Mouse (Mus musculus): ENCODE measurements at regions not wholly inside any gene's neighbourhood (a gene's known extent, or its start where the extent isn't known, plus 50 kb on each side); places are given as distances from the start of the nearest gene placed in this dataset.

GRCm38 (mm10) chr3:35235066-35235465, 518.8 kb upstream of the Atp11b start:
- H3K9me3 ChIP-seq (ENCODE audit: low read length), result no peaks in the 10 kb centered on the region
- no peak for ATAC-seq (ENCODE audit: low FRiP score)
- H3K4me2 ChIP-seq (ENCODE audit: low read depth, low read length, poor library complexity, severe bottlenecking), result no peak overlapping the region
- no peak overlapping the region for H3K4me3 ChIP-seq (ENCODE audit: low read depth, low read length)
- no peaks in the 10 kb centered on the region for H3K27me3 ChIP-seq (ENCODE audit: insufficient read depth, low read length)
- H3K36me3 ChIP-seq (ENCODE audit: insufficient read depth, low read length), result no peaks in the 10 kb centered on the region
- no peak overlapping the region for H3K9ac ChIP-seq (replicated peaks; ENCODE audit: low read length, poor library complexity, severe bottlenecking)
- no peak for DNase-seq (ENCODE audit: low spot score)
- 0 out of 2 replicates have a peak, but pooled peaks cover 3% of the 10 kb centered on the region for H3K4me1 ChIP-seq (ENCODE audit: insufficient read depth, low read length)
- H3K27ac ChIP-seq (ENCODE audit: low read depth, low read length), result no peak overlapping the region
- 84% methylated on average over 3 of the region's 3 CpGs for WGBS
- no peak for TF ChIP-seq CTCF (IDR thresholded peaks at IDR 0.05)

GRCm38 (mm10) chr3:35235772-35236171, 518.1 kb upstream of the Atp11b start:
- Histone ChIP-seq H3K4me1 (ENCODE audit: insufficient read depth, low read length) (0 out of 2 replicates have a peak, but pooled peaks cover 3% of the 10 kb centered on the region), H3K27ac (ENCODE audit: low read depth, low read length) (no peak overlapping the region), H3K27me3 (ENCODE audit: insufficient read depth, low read length) (no peaks in the 10 kb centered on the region), H3K9me3 (ENCODE audit: low read length) (no peaks in the 10 kb centered on the region), H3K36me3 (ENCODE audit: insufficient read depth, low read length) (no peaks in the 10 kb centered on the region), H3K4me2 (ENCODE audit: low read depth, low read length, poor library complexity, severe bottlenecking) (no peak overlapping the region), H3K4me3 (ENCODE audit: low read depth, low read length) (no peak overlapping the region), H3K9ac (replicated peaks; ENCODE audit: low read length, poor library complexity, severe bottlenecking) (no peak overlapping the region)
- no peak for TF ChIP-seq CTCF (IDR thresholded peaks at IDR 0.05)
- 59% methylated on average over 5 of the region's 5 CpGs for WGBS
- DNase-seq (ENCODE audit: low spot score), result no peak
- no peak for ATAC-seq (ENCODE audit: low FRiP score)

GRCm38 (mm10) chr3:35237342-35237741, 516.6 kb upstream of the Atp11b start:
- Histone ChIP-seq H3K27ac (ENCODE audit: low read depth, low read length) (no peak overlapping the region), H3K36me3 (ENCODE audit: insufficient read depth, low read length) (no peaks in the 10 kb centered on the region), H3K4me1 (ENCODE audit: insufficient read depth, low read length) (0 out of 2 replicates have a peak, but pooled peaks cover 3% of the 10 kb centered on the region), H3K4me3 (ENCODE audit: low read depth, low read length) (no peak overlapping the region), H3K9ac (replicated peaks; ENCODE audit: low read length, poor library complexity, severe bottlenecking) (no peak overlapping the region), H3K9me3 (ENCODE audit: low read length) (no peaks in the 10 kb centered on the region), H3K4me2 (ENCODE audit: low read depth, low read length, poor library complexity, severe bottlenecking) (no peak overlapping the region), H3K27me3 (ENCODE audit: insufficient read depth, low read length) (no peaks in the 10 kb centered on the region)
- TF ChIP-seq CTCF (IDR thresholded peaks at IDR 0.05), result no peak
- DNase-seq (ENCODE audit: low spot score) (no peak), ATAC-seq (ENCODE audit: low FRiP score) (no peak)
- 90% methylated on average over 6 of the region's 6 CpGs for WGBS

- H3K36me3 ChIP-seq (ENCODE audit: insufficient read depth, low read length), result no peaks in the 10 kb centered on the region
- no peak overlapping the region for H3K4me3 ChIP-seq (ENCODE audit: low read depth, low read length)
- 35% methylated on average over 6 of the region's 6 CpGs for WGBS
- H3K4me1 ChIP-seq (ENCODE audit: insufficient read depth, low read length), result no peaks in the 10 kb centered on the region
- no peaks in the 10 kb centered on the region for H3K27me3 ChIP-seq (ENCODE audit: insufficient read depth, low read length)
- no peak for ATAC-seq (ENCODE audit: low FRiP score)
- H3K9me3 ChIP-seq (ENCODE audit: low read length), result no peaks in the 10 kb centered on the region
- H3K27ac ChIP-seq (ENCODE audit: low read depth, low read length), result no peak overlapping the region
- DNase-seq (ENCODE audit: low spot score), result no peak
- no peak overlapping the region for H3K9ac ChIP-seq (replicated peaks; ENCODE audit: low read length, poor library complexity, severe bottlenecking)
- no peak overlapping the region for H3K4me2 ChIP-seq (ENCODE audit: low read depth, low read length, poor library complexity, severe bottlenecking)
- TF ChIP-seq CTCF (IDR thresholded peaks at IDR 0.05), result no peak
These were observed 511.6 kb upstream of the Atp11b start for GRCm38 (mm10) chr3:35242349-35242748.

- H3K27me3 ChIP-seq (ENCODE audit: insufficient read depth, low read length), result no peaks in the 10 kb centered on the region
- no peak overlapping the region for H3K4me2 ChIP-seq (ENCODE audit: low read depth, low read length, poor library complexity, severe bottlenecking)
- no peaks in the 10 kb centered on the region for H3K9me3 ChIP-seq (ENCODE audit: low read length)
- H3K4me3 ChIP-seq (ENCODE audit: low read depth, low read length), result no peak overlapping the region
- no peak overlapping the region for H3K9ac ChIP-seq (replicated peaks; ENCODE audit: low read length, poor library complexity, severe bottlenecking)
- TF ChIP-seq CTCF (IDR thresholded peaks at IDR 0.05), result no peak
- WGBS, result 54% methylated on average over 10 of the region's 10 CpGs
- H3K36me3 ChIP-seq (ENCODE audit: insufficient read depth, low read length), result no peaks in the 10 kb centered on the region
- ATAC-seq (ENCODE audit: low FRiP score) (no peak), DNase-seq (ENCODE audit: low spot score) (no peak)
- no peak overlapping the region for H3K27ac ChIP-seq (ENCODE audit: low read depth, low read length)
- no peaks in the 10 kb centered on the region for H3K4me1 ChIP-seq (ENCODE audit: insufficient read depth, low read length)
These were observed 510.9 kb upstream of the Atp11b start for GRCm38 (mm10) chr3:35242871-35243529.

- ATAC-seq (ENCODE audit: low FRiP score) (no peak), DNase-seq (ENCODE audit: low spot score) (no peak)
- Histone ChIP-seq H3K27ac (ENCODE audit: low read depth, low read length) (no peak overlapping the region), H3K4me2 (ENCODE audit: low read depth, low read length, poor library complexity, severe bottlenecking) (no peak overlapping the region), H3K27me3 (ENCODE audit: insufficient read depth, low read length) (no peaks in the 10 kb centered on the region), H3K36me3 (ENCODE audit: insufficient read depth, low read length) (no peaks in the 10 kb centered on the region), H3K4me3 (ENCODE audit: low read depth, low read length) (no peak overlapping the region), H3K4me1 (ENCODE audit: insufficient read depth, low read length) (no peaks in the 10 kb centered on the region), H3K9ac (replicated peaks; ENCODE audit: low read length, poor library complexity, severe bottlenecking) (no peak overlapping the region), H3K9me3 (ENCODE audit: low read length) (no peaks in the 10 kb centered on the region)
- 19% methylated on average over 8 of the region's 8 CpGs for WGBS
- no peak for TF ChIP-seq CTCF (IDR thresholded peaks at IDR 0.05)
These were observed 508.9 kb upstream of the Atp11b start for GRCm38 (mm10) chr3:35245003-35245402.
